Mouse (Mus musculus) layer of hippocampus, postnatal 36 days (tissue): ENCODE results near the gene Tex28. TPM values are rescaled to one million over a fixed set of nuclear protein-coding genes. Genes with fewer than 3 reads are reported as not detected.
"Not testable (repeated sequence)": the region's sequence is repeated elsewhere in the genome, so short reads cannot be mapped to it uniquely, and the experiment has no call there.

ENCODE experiments used
- DNase-seq, 2 experiments: peaks; one replicate each; pipeline ENCODE4 v3.0.0; 2022
- total RNA-seq, 2 experiments: library from RNA; stranded (reverse); gene quantifications; 2 replicates each; pipeline ENCODE4 v1.2.3; 2021

The Tex28 gene
- total RNA-seq: not detected

DNA sequence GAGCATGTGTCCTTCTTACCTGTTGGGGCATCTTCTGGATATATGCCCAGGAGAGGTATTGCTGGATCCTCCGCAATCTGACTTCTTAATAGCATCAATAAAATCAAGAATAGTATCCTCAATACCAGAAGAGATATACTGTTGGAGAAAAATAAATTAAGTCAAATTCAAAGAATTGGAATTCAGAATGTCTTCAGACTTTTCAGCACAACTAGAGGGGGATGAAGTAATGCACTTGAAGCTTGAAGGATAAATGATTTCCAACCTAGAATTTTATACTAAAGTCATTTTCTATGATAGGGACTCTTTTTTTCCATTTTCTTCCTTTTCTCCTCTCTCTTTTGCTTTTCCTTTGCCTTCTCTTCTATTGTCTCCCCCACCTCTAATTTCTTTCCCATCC is at the start of gene Tex28:
Gene Tex28 (minus strand): TSS at position 101 of the 400 bp plus-strand sequence.
- no peak for DNase-seq

DNA sequence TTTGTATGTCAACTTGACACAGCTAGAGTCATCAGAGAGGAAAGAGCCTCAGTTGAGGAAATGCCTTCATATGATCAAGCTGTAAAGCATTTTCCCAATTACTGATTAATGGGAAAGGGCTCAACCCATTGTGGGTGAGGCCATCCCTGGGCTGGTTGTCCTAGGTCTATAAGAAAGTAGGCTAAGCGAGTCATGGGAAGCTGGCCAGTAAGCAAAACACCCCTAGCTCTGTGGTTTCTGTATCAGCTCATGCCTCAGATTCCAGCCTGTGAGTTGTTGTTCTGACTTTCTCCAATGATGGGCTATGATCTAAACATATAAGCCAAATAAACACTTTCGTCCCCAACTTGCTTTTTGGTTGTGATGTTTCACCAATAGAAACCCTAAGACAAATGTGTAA is 35.9 kb upstream of the Tex28 start:
- no peak for DNase-seq

DNA sequence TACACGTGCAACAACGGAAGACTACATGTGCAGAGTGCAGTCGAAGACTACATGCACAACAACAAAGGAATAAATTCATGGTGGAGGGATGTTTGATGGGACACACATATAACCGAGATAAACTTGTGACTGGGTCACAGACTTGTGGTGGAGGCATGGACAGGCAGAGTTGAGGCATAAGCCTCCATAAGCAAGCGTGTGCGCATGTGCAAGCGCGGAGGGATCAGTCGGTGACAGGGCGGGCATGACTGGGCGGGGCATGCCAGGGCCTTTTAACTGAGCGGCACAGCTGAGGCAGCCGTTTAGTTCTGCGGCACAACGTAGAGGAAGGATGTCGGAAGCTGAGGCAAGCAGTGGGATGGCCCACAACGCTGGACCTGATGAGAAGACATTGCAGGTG is 9.3 kb upstream of the Tex28 start, which contains the start of gene Tktl1:
Gene Tktl1 (plus strand): TSS at position 301 of the 400 bp plus-strand sequence.
- no peak for DNase-seq

DNA sequence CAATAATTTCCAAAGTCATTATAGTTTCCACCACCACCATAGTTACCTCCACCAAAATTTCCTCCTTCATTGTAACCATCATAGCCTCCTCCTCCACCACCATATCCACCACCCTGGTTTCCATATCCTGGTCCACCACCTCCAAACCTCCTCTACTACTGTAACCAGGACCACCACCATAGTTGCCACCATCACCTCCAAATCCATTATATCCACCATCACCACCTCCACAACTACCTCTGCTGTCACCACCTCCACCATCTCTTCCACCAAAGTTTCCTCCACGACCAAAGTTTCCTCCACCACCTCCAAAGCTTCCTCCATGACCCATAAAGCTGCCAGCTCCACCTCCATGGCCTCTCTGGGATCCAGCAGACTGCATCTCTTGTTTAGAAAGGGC is 32.4 kb downstream of the Tex28 start, which contains the start of gene Mecp2:
Gene Mecp2 (minus strand): TSS at position 101 of the 400 bp plus-strand sequence.
- DNase-seq: not testable (repeated sequence)

DNA sequence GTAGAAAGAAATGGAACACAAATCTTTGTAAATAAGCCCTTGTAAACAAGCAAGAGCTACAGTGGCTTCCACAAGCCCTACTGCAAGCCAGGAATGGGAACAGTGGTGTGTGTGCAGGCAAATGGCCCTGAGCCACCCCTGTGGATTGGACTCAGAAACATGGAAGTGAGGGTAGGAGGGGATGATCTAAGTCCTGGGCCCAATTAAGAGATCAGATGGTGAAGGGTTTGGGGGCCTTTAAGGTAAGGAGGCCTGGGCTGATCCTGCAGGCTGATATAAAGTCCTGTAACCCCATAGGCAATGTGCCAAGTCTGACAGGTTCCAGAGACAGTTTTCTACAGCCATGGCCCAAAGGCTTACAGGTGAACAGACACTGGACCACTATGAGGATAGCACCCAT is 40.5 kb downstream of the Tex28 start, which contains the start of gene Opn1mw:
Gene Opn1mw (plus strand): TSS at position 301 of the 400 bp plus-strand sequence.
- DNase-seq: no peak

DNA sequence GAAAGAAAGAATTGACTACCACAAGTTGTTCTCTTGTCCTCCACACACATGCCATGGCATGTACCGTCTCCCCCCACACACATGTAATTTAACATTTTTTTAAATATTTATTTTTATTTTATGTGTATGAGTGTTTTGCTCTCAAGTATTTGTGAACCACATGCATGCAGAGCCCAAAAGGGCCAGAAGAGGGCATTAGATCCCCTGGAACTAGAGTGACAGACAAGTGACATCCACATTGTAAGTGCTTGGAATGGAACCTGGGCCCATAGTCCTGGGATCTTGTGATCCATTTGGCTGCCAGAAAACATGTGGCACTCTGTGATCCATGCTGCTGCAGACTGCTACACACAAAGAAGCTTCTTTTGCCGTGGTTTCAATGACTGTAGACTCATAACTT is 42.7 kb downstream of the Tex28 start:
- no peak for DNase-seq

DNA sequence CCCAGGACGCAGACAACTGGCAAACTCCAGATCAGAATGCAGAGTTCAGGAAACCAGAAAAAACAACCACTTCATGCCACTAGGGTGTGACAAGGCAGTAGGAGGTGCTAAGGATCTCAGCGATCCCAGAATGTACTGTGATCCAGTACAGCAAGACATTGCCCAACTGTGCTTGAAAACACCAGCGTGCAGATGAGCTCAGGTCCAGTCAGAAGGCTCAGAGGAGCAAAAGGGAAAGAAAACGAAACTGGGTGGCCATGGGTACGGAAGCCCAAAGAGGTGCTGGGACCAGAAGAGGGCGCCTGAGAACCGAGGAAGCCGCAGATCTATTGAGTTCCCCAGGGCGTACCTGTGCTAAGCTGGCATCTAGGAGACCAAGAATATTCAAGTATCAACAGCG is 52.1 kb downstream of the Tex28 start:
- DNase-seq: peak; percentile 30 to 38

DNA sequence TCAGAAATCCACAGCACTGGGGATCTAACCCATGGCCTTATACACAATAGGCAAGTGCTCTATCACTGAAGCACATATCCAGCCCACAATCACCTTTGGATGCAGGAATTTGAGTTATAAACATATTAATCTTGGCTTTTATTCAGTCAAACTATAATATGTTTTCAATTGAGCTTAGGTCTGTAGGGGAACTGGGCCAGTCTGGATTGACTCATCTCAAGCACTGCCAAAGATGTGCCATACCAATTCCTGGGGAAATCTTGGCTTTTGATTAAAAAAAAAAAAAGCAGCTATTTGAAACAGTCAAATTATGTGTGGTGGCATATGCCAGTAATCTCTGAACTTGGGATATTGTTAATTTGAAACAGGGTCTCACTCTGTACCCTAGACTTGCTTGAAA is 53.6 kb downstream of the Tex28 start:
- DNase-seq: no peak

DNA sequence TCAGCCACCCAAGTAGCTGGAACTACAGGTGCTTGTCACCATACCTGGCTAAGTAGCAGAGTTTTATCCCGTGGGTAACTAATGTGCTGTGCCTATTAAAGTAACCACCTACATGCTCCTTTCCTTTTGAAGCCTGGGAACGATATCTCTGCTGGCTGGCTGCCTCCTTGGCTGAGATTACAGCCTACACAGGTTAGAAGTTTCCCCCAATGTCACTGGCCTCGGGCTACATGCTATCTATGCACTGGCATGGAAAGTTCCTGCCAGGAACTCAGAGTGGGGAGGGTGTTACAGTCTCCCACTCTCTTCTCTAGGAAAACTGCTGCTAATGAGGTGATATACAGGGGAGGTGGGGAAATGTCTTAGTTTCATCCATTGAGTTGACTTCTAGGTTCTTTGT is 58.9 kb downstream of the Tex28 start:
- DNase-seq: no peak

DNA sequence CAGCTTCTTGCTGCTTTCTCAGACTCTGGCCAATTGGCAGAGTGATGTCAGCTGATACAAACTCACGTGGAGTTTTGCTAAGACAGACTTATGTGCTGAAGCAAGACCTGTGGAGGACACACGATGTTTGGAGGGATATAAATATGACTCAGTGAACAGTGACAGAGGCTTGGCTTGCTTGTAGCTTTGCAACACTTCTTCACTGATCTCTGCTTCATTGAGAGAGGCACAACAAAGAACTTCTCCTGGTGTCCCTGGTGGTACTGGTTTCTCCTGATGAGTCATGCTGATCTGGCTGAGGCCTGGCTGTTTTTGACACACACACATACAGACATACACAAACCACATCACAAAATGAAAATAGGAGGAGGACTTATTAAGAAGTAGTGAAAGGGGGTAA is 61.7 kb downstream of the Tex28 start:
- no peak for DNase-seq

DNA sequence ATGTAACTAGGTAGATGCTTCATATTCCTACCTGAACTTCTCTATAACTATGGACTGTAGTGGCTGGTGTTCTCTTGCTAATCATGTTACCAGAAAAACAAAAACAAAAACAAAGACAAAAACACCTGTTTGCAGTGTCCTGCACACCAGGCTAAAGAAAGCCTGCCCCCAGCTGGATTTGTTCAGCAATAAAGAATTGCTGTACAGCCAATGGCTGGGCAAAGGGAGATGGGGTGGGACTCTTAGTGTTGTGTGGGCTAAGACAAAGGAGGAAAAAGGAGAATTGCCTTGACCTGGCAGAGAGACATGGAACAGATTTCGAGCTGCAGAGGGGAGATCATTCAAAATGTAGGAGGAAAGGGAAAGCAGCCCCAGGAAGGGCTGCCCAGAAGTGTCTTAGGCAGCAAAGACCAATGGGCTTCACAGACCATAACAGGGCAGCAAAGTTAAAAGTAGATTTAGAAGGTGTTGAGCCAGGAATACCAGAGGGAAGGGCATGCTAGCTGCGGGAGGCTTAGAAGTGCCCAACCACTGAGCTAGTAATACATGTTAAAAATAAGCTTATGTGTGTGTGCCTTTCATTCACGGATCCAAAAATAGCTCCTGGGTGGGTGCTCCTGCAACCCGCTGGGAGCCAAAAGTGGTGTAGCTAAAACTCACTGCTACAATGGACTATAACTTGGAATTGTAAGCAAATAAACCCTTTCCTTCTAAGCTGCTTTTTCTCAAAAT is 64.0 kb downstream of the Tex28 start:
- DNase-seq: no peak

Other genes starting within 250 kb of the Tex28 start
- gene Arhgap4, start 246.0 kb downstream of the Tex28 start, total RNA-seq: 1 to 10 TPM; 5.4 to 6.4 TPM
- 10 to 100 TPM; 65.5 to 70.5 TPM for gene Naa10, start 245.9 kb downstream of the Tex28 start, total RNA-seq
- 1 to 10 TPM; 3.0 to 4.2 TPM for gene Renbp, start 237.0 kb downstream of the Tex28 start, total RNA-seq
- gene Hcfc1, start 201.5 kb downstream of the Tex28 start, total RNA-seq: 10 to 100 TPM; 71.5 to 78.1 TPM
- 10 to 100 TPM; 48.3 to 59.9 TPM for gene Irak1, start 143.9 kb downstream of the Tex28 start, total RNA-seq
- gene Opn1mw, start 40.4 kb downstream of the Tex28 start, total RNA-seq: 1 to 10 TPM; 1.1 TPM
- gene Mecp2, start 32.5 kb downstream of the Tex28 start, total RNA-seq: 10 to 100 TPM; 88.1 to 92.4 TPM
- not detected for gene Tktl1, start 9.4 kb upstream of the Tex28 start, total RNA-seq
- gene Flna, start 82.0 kb upstream of the Tex28 start, total RNA-seq: 10 to 100 TPM; 75.2 to 93.2 TPM
- 10 to 100 TPM; 33.0 to 35.6 TPM for gene Emd, start 86.8 kb upstream of the Tex28 start, total RNA-seq
- gene Rpl10, start 103.0 kb upstream of the Tex28 start, total RNA-seq: 100 to 1,000 TPM; 191 to 202 TPM
- gene Taz, start 114.1 kb upstream of the Tex28 start, total RNA-seq: 10 to 100 TPM; 64.5 to 65.9 TPM
- 1 to 10 TPM; 2.1 to 2.7 TPM for gene Dnase1l1, start 114.5 kb upstream of the Tex28 start, total RNA-seq
- gene Atp6ap1, start 129.3 kb upstream of the Tex28 start, total RNA-seq: 100 to 1,000 TPM; 320 to 335 TPM
- 100 to 1,000 TPM; 582 to 603 TPM for gene Gdi1, start 137.2 kb upstream of the Tex28 start, total RNA-seq
- 10 to 100 TPM; 28.9 to 33.8 TPM for gene Fam50a, start 145.2 kb upstream of the Tex28 start, total RNA-seq
- gene Plxna3, start 161.2 kb upstream of the Tex28 start, total RNA-seq: 10 to 100 TPM; 32.4 to 33.6 TPM
- gene Lage3, start 185.8 kb upstream of the Tex28 start, total RNA-seq: 10 to 100 TPM; 25.1 to 26.4 TPM
- gene Ubl4a, start 205.4 kb upstream of the Tex28 start, total RNA-seq: 10 to 100 TPM; 67.7 to 68.7 TPM
- gene Slc10a3, start 205.5 kb upstream of the Tex28 start, total RNA-seq: 1 to 10 TPM; 2.1 to 3.3 TPM
- 10 to 100 TPM; 18.8 to 24.2 TPM for gene Fam3a, start 225.4 kb upstream of the Tex28 start, total RNA-seq
- 10 to 100 TPM; 47.1 to 50.4 TPM for gene Ikbkg, start 225.5 kb upstream of the Tex28 start, total RNA-seq